Mouse (Mus musculus) brain, embryonic 14.5 days (tissue): Measurements from ENCODE around the gene Fam198b.

ENCODE experiments used
- CTCF ChIP-seq: fragments of 200-500 bp; IDR thresholded peaks from 2 replicates; pipeline ENCODE4 v1.5.1; 2012; ENCODE audit warnings: inconsistent platforms, mild to moderate bottlenecking, moderate library complexity, borderline replicate concordance; ENCODE audit not compliant: insufficient read depth, insufficient read length; ENCODE audit errors: extremely low read depth
- POLR2A ChIP-seq: fragments of 200-500 bp; IDR thresholded peaks from 2 replicates; pipeline ENCODE4 v1.6.1; 2012; ENCODE audit warnings: mild to moderate bottlenecking, inconsistent platforms, borderline replicate concordance; ENCODE audit not compliant: poor library complexity, insufficient read depth, insufficient read length, severe bottlenecking; ENCODE audit errors: extremely low read depth

GRCm38 (mm10) chr3:79852654-79853166 is 31.6 kb upstream of the Fam198b start, which contains the start of gene Tmem144:
- TF ChIP-seq CTCF = no peak
- TF ChIP-seq POLR2A = no peak
